Mouse (Mus musculus) small intestine, adult 2 months (tissue): ENCODE measurements around the gene Jade2.

ENCODE experiments used
- CTCF ChIP-seq: fragments of 200-500 bp; IDR thresholded peaks from 2 replicates; pipeline ENCODE4 v1.5.1; 2012; ENCODE audit warnings: low read depth, mild to moderate bottlenecking, control low read depth, inconsistent platforms, low read length, moderate library complexity, mixed read lengths; ENCODE audit not compliant: insufficient replicate concordance, insufficient read length; ENCODE audit errors: extremely low read depth
- POLR2A ChIP-seq: fragments of 200-500 bp; IDR thresholded peaks from 2 replicates; pipeline ENCODE4 v1.6.1; 2012; ENCODE audit warnings: low read depth, mild to moderate bottlenecking, control low read depth, inconsistent platforms, low read length, moderate library complexity

DNA sequence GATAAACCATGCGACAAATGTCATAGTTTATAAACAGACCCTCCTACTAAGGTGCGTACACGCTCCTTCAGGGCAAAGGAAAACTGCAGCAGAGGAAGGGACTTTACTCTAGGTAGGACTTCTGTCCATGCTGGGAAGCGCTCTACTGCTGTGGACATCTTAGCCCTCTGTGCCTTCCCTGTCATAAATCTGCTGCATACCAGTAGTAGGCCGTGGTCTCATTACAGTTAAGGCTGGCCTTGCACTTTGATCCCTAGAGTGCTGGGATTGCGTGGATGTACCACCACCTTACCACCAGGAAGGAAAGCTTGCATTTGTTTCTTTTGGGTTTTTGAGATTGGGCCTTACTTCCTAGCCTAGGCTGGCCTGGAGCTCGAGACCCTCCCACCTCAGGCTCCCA, 66.8 kb downstream of the Jade2 start:
- TF ChIP-seq POLR2A (no peak), CTCF (no peak)
